Mouse (Mus musculus) liver, embryonic 14.5 days (tissue): ENCODE results near the gene Was.

Experiments
- CTCF ChIP-seq: IDR thresholded peaks from 2 replicates; pipeline ENCODE4 v1.5.1; 2016; ENCODE audit warnings: antibody characterized with exemption, low read depth, control low read depth
- EP300 ChIP-seq: IDR thresholded peaks from 2 replicates; pipeline ENCODE4 v1.6.1; 2016; ENCODE audit warnings: antibody characterized with exemption, low read depth

DNA sequence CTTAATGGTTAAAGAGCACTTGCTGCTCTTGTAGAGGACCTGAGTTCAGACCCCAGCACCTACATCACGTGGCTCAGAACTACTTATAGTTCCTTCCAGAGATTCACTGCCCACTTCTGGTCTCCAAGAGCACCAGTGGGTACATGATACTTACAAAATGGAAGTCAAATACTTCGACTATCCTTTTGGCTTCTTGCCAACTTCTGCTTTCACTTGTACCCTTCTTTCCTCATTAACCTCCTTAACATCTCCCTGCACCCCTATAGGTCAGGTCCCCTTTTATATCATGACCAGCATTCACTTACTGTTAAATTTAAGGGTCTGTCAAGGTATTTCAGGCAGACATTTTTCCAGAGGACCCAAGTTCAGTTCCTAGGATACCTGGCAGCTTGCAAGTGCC, 45.6 kb upstream of the Was start:
- TF ChIP-seq CTCF (no peak), EP300 (no peak)
